Mouse (Mus musculus) CH12.LX (cell line): ENCODE data around the gene Ppl.

Source experiments
- CTCF ChIP-seq, 2 experiments: IDR thresholded peaks in 1 of 2; conservative IDR thresholded peaks in 1 of 2; 2 replicates each; pipeline ENCODE4 v1.5.1; 2011 to 2012; ENCODE audit warnings: low read depth in 2 of 2, low read length in 2 of 2, improper control_type of control experiment in 1 of 2, inconsistent platforms in 1 of 2, mild to moderate bottlenecking in 1 of 2, moderate library complexity in 1 of 2
- EP300 ChIP-seq: IDR thresholded peaks from 2 replicates; pipeline ENCODE4 v1.6.1; 2011; ENCODE audit warnings: low read length, improper control_type of control experiment
- IRF4 ChIP-seq: IDR thresholded peaks from 2 replicates; pipeline ENCODE4 v1.6.1; 2014; ENCODE audit warnings: low read depth, mild to moderate bottlenecking, inconsistent platforms, low read length, improper control_type of control experiment
- MAX ChIP-seq: IDR thresholded peaks from 2 replicates; pipeline ENCODE4 v1.6.1; 2011; ENCODE audit warnings: low read length, improper control_type of control experiment
- MAZ ChIP-seq: IDR thresholded peaks from 2 replicates; pipeline ENCODE4 v1.6.1; 2012; ENCODE audit warnings: low read depth, mild to moderate bottlenecking, inconsistent platforms, low read length, improper control_type of control experiment, moderate library complexity
- MYC ChIP-seq: IDR thresholded peaks from 2 replicates; pipeline ENCODE4 v1.6.1; 2011; ENCODE audit warnings: low read depth, mild to moderate bottlenecking, improper control_type of control experiment, low read length
- NELFE ChIP-seq: IDR thresholded peaks from 2 replicates; pipeline ENCODE4 v1.6.1; 2011; ENCODE audit warnings: low read depth, low read length, improper control_type of control experiment
- POLR2A ChIP-seq: IDR thresholded peaks from 2 replicates; pipeline ENCODE4 v1.6.1; 2011; ENCODE audit warnings: low read depth, mild to moderate bottlenecking, improper control_type of control experiment, low read length
- POLR2AphosphoS2 ChIP-seq: IDR thresholded peaks from 2 replicates; pipeline ENCODE4 v1.6.1; 2011; ENCODE audit warnings: low read depth, low read length, improper control_type of control experiment
- RCOR1 ChIP-seq: conservative IDR thresholded peaks from 2 replicates; pipeline ENCODE4 v1.6.1; 2012; ENCODE audit warnings: low read depth, mild to moderate bottlenecking, inconsistent platforms, low read length, improper control_type of control experiment
- TCF12 ChIP-seq: IDR thresholded peaks from 2 replicates; pipeline ENCODE4 v1.6.1; 2014; ENCODE audit warnings: low read depth, mild to moderate bottlenecking, inconsistent platforms, low read length, improper control_type of control experiment
- UBTF ChIP-seq: IDR thresholded peaks from 2 replicates; pipeline ENCODE4 v1.6.1; 2012; ENCODE audit warnings: low read depth, mild to moderate bottlenecking, inconsistent platforms, low read length, improper control_type of control experiment, moderate library complexity
- USF2 ChIP-seq: conservative IDR thresholded peaks from 2 replicates; pipeline ENCODE4 v1.6.1; 2011; ENCODE audit warnings: low read depth, low read length, improper control_type of control experiment
- ZKSCAN1 ChIP-seq: IDR thresholded peaks from 2 replicates; pipeline ENCODE4 v1.6.1; 2012; ENCODE audit warnings: low read depth, inconsistent platforms, low read length, improper control_type of control experiment, borderline replicate concordance

GRCm38 (mm10) chr16:5155014-5155413 lies 22.8 kb upstream of the Ppl start:
- no peak for TF ChIP-seq NELFE
- no peak for TF ChIP-seq POLR2A
- no peak for TF ChIP-seq EP300
- no peak for TF ChIP-seq UBTF
- no peak for TF ChIP-seq MAX
- TF ChIP-seq CTCF (conservative IDR thresholded peaks at IDR 0.05 in 1 of 2, IDR thresholded peaks at IDR 0.05 in 1 of 2; ENCODE audit: low read depth in 2 of 2, low read length in 2 of 2): no peak
- no peak for TF ChIP-seq IRF4
- TF ChIP-seq ZKSCAN1: no peak
- no peak for TF ChIP-seq RCOR1
- TF ChIP-seq POLR2AphosphoS2: no peak
- TF ChIP-seq USF2: no peak
- no peak for TF ChIP-seq MAZ
- TF ChIP-seq TCF12: no peak
- TF ChIP-seq MYC: no peak
